Mouse (Mus musculus): Measurements from ENCODE around the gene Slc35a2. TPM values are rescaled to one million over a fixed set of nuclear protein-coding genes. Genes with fewer than 3 reads are reported as not detected.

Slc35a2 gene
- total and polyA plus RNA-seq, 3 experiments = 21.2 to 30.6 (median 26.4) TPM

DNA sequence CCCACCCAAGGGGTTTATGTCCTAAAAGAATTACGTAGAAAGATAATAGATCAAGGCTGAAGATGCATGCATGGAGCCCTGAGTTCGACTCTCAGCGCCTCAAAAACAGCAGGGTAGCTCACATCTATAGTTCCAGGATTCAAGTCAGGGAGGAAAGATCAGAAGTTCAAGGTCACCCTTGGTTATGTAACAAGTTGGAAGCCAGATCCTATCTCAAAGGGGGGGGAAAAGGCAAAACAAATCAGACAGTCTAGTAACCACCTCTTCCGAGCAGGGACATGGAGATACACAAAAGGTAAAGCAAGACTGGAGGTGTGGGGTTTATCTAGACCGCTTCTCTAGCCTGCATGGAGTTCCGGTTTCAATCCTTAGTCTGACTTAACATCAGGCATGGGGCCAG is 42.4 kb downstream of the Slc35a2 start:
- dilution Hi-C loops (cut with MboI; ENCODE audit: extremely low pct_ligation_motif_present, extremely low pct_unique_long_range_greater_than_20kb, low sequenced_read_pairs) = no loop called here
- Histone ChIP-seq H3K4me3 (replicated peaks in 1 of 3; ENCODE audit: low read depth in 2 of 3, low read length in 2 of 3, poor library complexity in 1 of 3) (no peak overlapping the region), H3K4me1 (ENCODE audit: control insufficient read depth in 1 of 2, insufficient read depth in 2 of 2) (peaks cover 0 to 4% of the 10 kb centered on the region in 2 experiments; a peak in 1 of 4 replicates), H3K36me3 (replicated peaks in 1 of 2; ENCODE audit: control insufficient read depth in 1 of 2, insufficient read depth in 1 of 2, low read length in 1 of 2) (peaks cover 7 to 19% of the 10 kb centered on the region in 2 experiments), H3K9me3 (replicated peaks; ENCODE audit: low read length) (no peaks in the 10 kb centered on the region), H3K27ac (ENCODE audit: insufficient read depth, low read depth) (no peak overlapping the region), H3K9ac (ENCODE audit: insufficient read depth, low read depth) (no peak overlapping the region), H3K79me2 (replicated peaks; ENCODE audit: control insufficient read depth, extremely low read depth, insufficient read depth, poor library complexity, severe bottlenecking) (no peaks in the 10 kb centered on the region), H3K4me2 (ENCODE audit: insufficient read depth, low read depth, poor library complexity, severe bottlenecking) (no peak overlapping the region), H3K27me3 (replicated peaks) (no peaks in the 10 kb centered on the region)
- no peak for DNase-seq (ENCODE audit: extremely low read depth)
- in situ Hi-C loops (cut with MboI; ENCODE audit: low pct_ligation_motif_present, low pct_unique_long_range_greater_than_20kb, low sequenced_read_pairs) = no loop called here
- TF ChIP-seq TBP (conservative IDR thresholded peaks at IDR 0.05; ENCODE audit: low read depth, low read length) = no peak
- TF ChIP-seq ZC3H11A (IDR thresholded peaks at IDR 0.05; ENCODE audit: low read depth, low read length) = no peak
- TF ChIP-seq ZMIZ1 (IDR thresholded peaks at IDR 0.05; ENCODE audit: low read depth, low read length) = no peak
- TF ChIP-seq TCF12 (IDR thresholded peaks at IDR 0.05; ENCODE audit: low read depth, low read length) = no peak
- TF ChIP-seq CHD1 (IDR thresholded peaks at IDR 0.05; ENCODE audit: low read depth, low read length) = no peak
- no peak for TF ChIP-seq POLR2A (IDR thresholded peaks at IDR 0.05; ENCODE audit: low read depth, low read length)
- no peak for TF ChIP-seq CTCF (conservative IDR thresholded peaks at IDR 0.05 in 1 of 2, IDR thresholded peaks at IDR 0.05 in 1 of 2; ENCODE audit: low read depth in 2 of 2, low read length in 2 of 2)
- TF ChIP-seq RCOR1 (conservative IDR thresholded peaks at IDR 0.05; ENCODE audit: low read depth, low read length) = no peak
- TF ChIP-seq SMC3 (IDR thresholded peaks at IDR 0.05; ENCODE audit: low read depth, low read length) = no peak
- no peak for TF ChIP-seq EP300 (IDR thresholded peaks at IDR 0.05; ENCODE audit: low read length)
- TF ChIP-seq GABPA (IDR thresholded peaks at IDR 0.05; ENCODE audit: insufficient replicate concordance, low read depth, low read length) = no peak
- TF ChIP-seq CHD2 (IDR thresholded peaks at IDR 0.05; ENCODE audit: low read length) = no peak
- no peak for TF ChIP-seq KAT2A (IDR thresholded peaks at IDR 0.05; ENCODE audit: insufficient replicate concordance, low read length)
- no peak for TF ChIP-seq ETS1 (conservative IDR thresholded peaks at IDR 0.05; ENCODE audit: low read depth, low read length)

DNA sequence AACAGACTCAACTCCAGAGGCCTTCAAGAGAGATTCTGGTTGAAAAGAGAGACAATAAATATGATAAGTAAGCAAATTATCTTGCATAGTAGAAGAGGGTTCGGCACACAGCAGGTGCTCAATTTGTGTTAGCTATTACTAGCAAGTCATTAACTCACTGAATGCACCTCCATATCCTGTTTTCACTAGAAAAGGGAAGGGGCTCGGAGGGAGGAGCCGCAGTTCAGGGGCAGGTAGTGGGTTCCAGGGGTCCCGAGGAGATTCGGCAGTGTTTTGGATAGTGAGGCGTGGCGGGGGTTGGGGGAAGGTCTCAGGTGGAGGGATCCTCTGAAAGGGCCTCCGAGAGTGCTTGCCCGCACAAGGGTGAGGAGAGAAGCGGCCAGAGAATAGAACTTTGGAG is 43.3 kb downstream of the Slc35a2 start:
- peaks cover 13 to 28% of the 10 kb centered on the region in 2 experiments for H3K36me3 ChIP-seq (replicated peaks in 1 of 2; ENCODE audit: control insufficient read depth in 1 of 2, insufficient read depth in 1 of 2, low read length in 1 of 2)
- H3K9ac ChIP-seq (ENCODE audit: insufficient read depth, low read depth) = no peak overlapping the region
- H3K4me3 ChIP-seq (replicated peaks in 1 of 3; ENCODE audit: low read depth in 2 of 3, low read length in 2 of 3, poor library complexity in 1 of 3) = no peak overlapping the region
- no peak for DNase-seq (ENCODE audit: extremely low read depth)
- H3K27me3 ChIP-seq (replicated peaks) = no peaks in the 10 kb centered on the region
- no peak for TF ChIP-seq ZNF384 (IDR thresholded peaks at IDR 0.05; ENCODE audit: low read depth, low read length)
- TF ChIP-seq MAX (IDR thresholded peaks at IDR 0.05; ENCODE audit: low read length) = no peak
- no peak for TF ChIP-seq NRF1 (IDR thresholded peaks at IDR 0.05; ENCODE audit: low read depth, low read length)
- no peak for TF ChIP-seq MAFK (IDR thresholded peaks at IDR 0.05; ENCODE audit: insufficient replicate concordance, low read length)
- no peak for TF ChIP-seq USF2 (conservative IDR thresholded peaks at IDR 0.05; ENCODE audit: low read depth, low read length)
- TF ChIP-seq MYC (IDR thresholded peaks at IDR 0.05; ENCODE audit: low read depth, low read length) = no peak
- no peak for TF ChIP-seq MAZ (IDR thresholded peaks at IDR 0.05; ENCODE audit: low read depth, low read length)
- no peak for TF ChIP-seq UBTF (IDR thresholded peaks at IDR 0.05; ENCODE audit: low read depth, low read length)
- TF ChIP-seq CHD2 (IDR thresholded peaks at IDR 0.05; ENCODE audit: low read length) = no peak
- TF ChIP-seq MXI1 (IDR thresholded peaks at IDR 0.05; ENCODE audit: low read depth, low read length) = no peak
- TF ChIP-seq USF1 (IDR thresholded peaks at IDR 0.05; ENCODE audit: low read depth, low read length) = no peak
- no peak for TF ChIP-seq CTCF (conservative IDR thresholded peaks at IDR 0.05 in 1 of 2, IDR thresholded peaks at IDR 0.05 in 1 of 2; ENCODE audit: low read depth in 2 of 2, low read length in 2 of 2)
- TF ChIP-seq ELF1 (IDR thresholded peaks at IDR 0.05; ENCODE audit: low read depth, low read length) = no peak
- dilution Hi-C loops (cut with MboI; ENCODE audit: extremely low pct_ligation_motif_present, extremely low pct_unique_long_range_greater_than_20kb, low sequenced_read_pairs) (no loop called here), in situ Hi-C loops (cut with MboI; ENCODE audit: low pct_ligation_motif_present, low pct_unique_long_range_greater_than_20kb, low sequenced_read_pairs) (no loop called here)
- H3K4me1 ChIP-seq (ENCODE audit: control insufficient read depth in 1 of 2, insufficient read depth in 2 of 2) = peaks cover 0 to 2% of the 10 kb centered on the region in 2 experiments; a peak in 1 of 4 replicates
- no peak overlapping the region for H3K27ac ChIP-seq (ENCODE audit: insufficient read depth, low read depth)
- H3K4me2 ChIP-seq (ENCODE audit: insufficient read depth, low read depth, poor library complexity, severe bottlenecking) = no peak overlapping the region
- no peaks in the 10 kb centered on the region for H3K9me3 ChIP-seq (replicated peaks; ENCODE audit: low read length)
- no peaks in the 10 kb centered on the region for H3K79me2 ChIP-seq (replicated peaks; ENCODE audit: control insufficient read depth, extremely low read depth, insufficient read depth, poor library complexity, severe bottlenecking)
